Mouse (Mus musculus): ENCODE measurements around the gene Coro1b. TPM values are rescaled to one million over a fixed set of nuclear protein-coding genes. Genes with fewer than 3 reads are reported as not detected.

The Coro1b gene
- polyA plus RNA-seq, 1 experiment from 2014 or later, result 189 TPM

DNA sequence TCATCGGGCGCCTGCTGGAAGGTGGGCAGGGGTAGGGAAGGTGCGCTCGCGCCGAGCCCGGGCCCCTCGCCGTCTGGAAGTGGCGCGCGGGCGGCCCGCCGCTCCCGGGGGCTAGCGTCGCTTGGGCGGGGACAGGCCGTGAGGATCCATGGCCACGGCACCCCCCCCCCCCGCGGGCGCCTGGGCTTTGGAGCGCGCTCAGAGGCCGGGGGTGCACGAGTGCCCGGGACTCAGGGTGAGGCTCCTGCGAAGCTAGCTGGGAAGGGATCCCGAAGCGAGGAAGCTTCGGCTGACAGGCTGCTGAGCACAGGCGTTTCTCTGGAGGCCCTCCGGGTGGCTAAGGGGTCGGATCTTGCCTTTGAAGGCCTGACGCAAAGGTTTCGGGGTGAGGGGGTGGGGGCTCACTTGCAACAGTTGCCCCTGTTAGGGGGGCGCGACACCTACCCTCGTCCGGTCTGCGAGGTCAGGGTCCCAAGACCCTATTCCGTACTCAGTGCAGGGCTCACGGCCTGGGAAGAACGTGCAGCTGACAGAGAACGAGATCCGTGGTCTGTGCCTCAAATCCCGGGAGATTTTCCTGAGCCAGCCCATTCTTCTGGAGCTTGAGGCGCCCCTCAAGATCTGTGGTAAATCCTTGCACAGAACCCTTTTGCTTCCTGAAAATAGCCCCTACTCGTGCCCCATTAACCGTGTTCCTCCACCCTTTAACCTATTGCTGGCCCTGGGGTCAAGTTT is 44.0 kb downstream of the Coro1b start:
- Histone ChIP-seq H3K4me3 (ENCODE audit: low read depth, low read length) (peak overlapping the region; percentile 75), H3K27me3 (replicated peaks; ENCODE audit: control insufficient read depth, insufficient read depth, low read length) (no peaks in the 10 kb centered on the region), H3K27ac (ENCODE audit: low read depth) (peak overlapping the region; percentile 89), H3K4me1 (replicated peaks; ENCODE audit: control insufficient read depth, insufficient read depth, low read length) (peaks cover 23% of the 10 kb centered on the region), H3K4me2 (ENCODE audit: low read length) (peak overlapping the region; percentile 96), H3K9ac (ENCODE audit: low read length) (peak overlapping the region; percentile 94), H3K9me3 (ENCODE audit: control insufficient read depth, low read length) (no peaks in the 10 kb centered on the region), H3K36me3 (ENCODE audit: control insufficient read depth, insufficient read depth, low read length) (peaks cover 44% of the 10 kb centered on the region)
- WGBS, result under 1% methylated on average over 51 of the region's 52 CpGs
- ATAC-seq (replicated peaks; ENCODE audit: low FRiP score, low TSS enrichment, low read depth) (peak; percentile 2), DNase-seq (ENCODE audit: low spot score) (no peak)

- Histone ChIP-seq H3K27ac (ENCODE audit: low read depth) (peak overlapping the region; percentile 89; the same call in 1 of the 2 replicates), H3K4me3 (ENCODE audit: low read depth, low read length) (peak overlapping the region; percentile 75), H3K36me3 (ENCODE audit: control insufficient read depth, insufficient read depth, low read length) (peaks cover 47% of the 10 kb centered on the region), H3K4me2 (ENCODE audit: low read length) (peak overlapping the region; percentile 96), H3K27me3 (replicated peaks; ENCODE audit: control insufficient read depth, insufficient read depth, low read length) (no peaks in the 10 kb centered on the region), H3K4me1 (replicated peaks; ENCODE audit: control insufficient read depth, insufficient read depth, low read length) (peaks cover 23% of the 10 kb centered on the region), H3K9me3 (ENCODE audit: control insufficient read depth, low read length) (no peaks in the 10 kb centered on the region), H3K9ac (ENCODE audit: low read length) (peak overlapping the region; percentile 94)
- no peak for DNase-seq (ENCODE audit: low spot score)
- no peak for ATAC-seq (replicated peaks; ENCODE audit: low FRiP score, low TSS enrichment, low read depth)
- WGBS, result 44% methylated on average over 6 of the region's 6 CpGs
These were observed 44.7 kb downstream of the Coro1b start for GRCm38 (mm10) chr19:4193129-4193528.

GRCm38 (mm10) chr19:4194021-4194724 is 45.8 kb downstream of the Coro1b start:
- Histone ChIP-seq H3K9me3 (ENCODE audit: control insufficient read depth, low read length) (no peaks in the 10 kb centered on the region), H3K27me3 (replicated peaks; ENCODE audit: control insufficient read depth, insufficient read depth, low read length) (no peaks in the 10 kb centered on the region), H3K4me3 (ENCODE audit: low read depth, low read length) (no peak overlapping the region), H3K4me1 (replicated peaks; ENCODE audit: control insufficient read depth, insufficient read depth, low read length) (peaks cover 23% of the 10 kb centered on the region), H3K27ac (ENCODE audit: low read depth) (no peak overlapping the region), H3K36me3 (ENCODE audit: control insufficient read depth, insufficient read depth, low read length) (peaks cover 54% of the 10 kb centered on the region), H3K4me2 (ENCODE audit: low read length) (no peak overlapping the region), H3K9ac (ENCODE audit: low read length) (no peak overlapping the region)
- WGBS, result 85% methylated on average over 8 of the region's 8 CpGs
- DNase-seq (ENCODE audit: low spot score) (no peak), ATAC-seq (replicated peaks; ENCODE audit: low FRiP score, low TSS enrichment, low read depth) (no peak)

DNA sequence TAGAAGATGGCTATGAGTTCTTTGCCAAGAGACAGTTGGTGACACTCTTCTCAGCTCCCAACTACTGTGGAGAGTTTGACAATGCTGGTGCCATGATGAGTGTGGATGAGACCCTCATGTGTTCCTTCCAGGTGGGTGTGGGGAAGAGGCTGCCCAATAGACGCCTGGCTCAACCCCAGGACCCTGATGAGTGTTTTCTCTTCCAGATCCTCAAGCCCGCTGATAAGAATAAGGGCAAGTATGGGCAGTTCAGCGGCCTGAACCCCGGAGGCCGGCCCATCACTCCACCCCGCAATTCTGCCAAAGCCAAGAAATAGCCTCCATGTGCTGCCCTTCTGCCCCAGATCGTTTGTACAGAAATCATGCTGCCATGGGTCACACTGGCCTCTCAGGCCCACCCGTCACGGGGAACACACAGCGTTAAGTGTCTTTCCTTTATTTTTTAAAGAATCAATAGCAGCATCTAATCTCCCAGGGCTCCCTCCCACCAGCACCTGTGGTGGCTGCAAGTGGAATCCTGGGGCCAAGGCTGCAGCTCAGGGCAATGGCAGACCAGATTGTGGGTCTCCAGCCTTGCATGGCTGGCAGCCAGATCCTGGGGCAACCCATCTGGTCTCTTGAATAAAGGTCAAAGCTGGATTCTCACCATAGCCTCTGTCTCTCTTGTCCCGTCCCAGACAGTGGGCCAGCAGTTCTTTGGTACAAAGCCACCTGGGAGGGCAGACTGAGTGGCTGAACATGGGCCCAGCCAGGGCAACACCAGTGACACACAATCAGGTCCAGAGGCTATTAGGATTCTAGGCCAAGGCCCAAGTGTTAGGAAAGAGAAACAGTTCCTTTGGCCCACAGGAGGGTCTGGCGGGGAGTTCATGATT is 46.6 kb downstream of the Coro1b start:
- Histone ChIP-seq H3K4me3 (ENCODE audit: low read depth, low read length) (no peak overlapping the region), H3K4me1 (replicated peaks; ENCODE audit: control insufficient read depth, insufficient read depth, low read length) (peaks cover 24% of the 10 kb centered on the region), H3K27ac (ENCODE audit: low read depth) (no peak overlapping the region), H3K9me3 (ENCODE audit: control insufficient read depth, low read length) (no peaks in the 10 kb centered on the region), H3K9ac (ENCODE audit: low read length) (no peak overlapping the region), H3K27me3 (replicated peaks; ENCODE audit: control insufficient read depth, insufficient read depth, low read length) (no peaks in the 10 kb centered on the region), H3K4me2 (ENCODE audit: low read length) (no peak overlapping the region), H3K36me3 (ENCODE audit: control insufficient read depth, insufficient read depth, low read length) (peaks cover 62% of the 10 kb centered on the region)
- WGBS, result 80% methylated on average over 12 of the region's 12 CpGs
- no peak for ATAC-seq (replicated peaks; ENCODE audit: low FRiP score, low TSS enrichment, low read depth)
- no peak for DNase-seq (ENCODE audit: low spot score)

GRCm38 (mm10) chr19:4196048-4196447 is 47.6 kb downstream of the Coro1b start:
- Histone ChIP-seq H3K36me3 (ENCODE audit: control insufficient read depth, insufficient read depth, low read length) (peaks cover 66% of the 10 kb centered on the region), H3K9me3 (ENCODE audit: control insufficient read depth, low read length) (no peaks in the 10 kb centered on the region)

GRCm38 (mm10) chr19:4196548-4196947 is 48.1 kb downstream of the Coro1b start:
- H3K9ac ChIP-seq (ENCODE audit: low read length), result no peak overlapping the region
- ATAC-seq (replicated peaks; ENCODE audit: low FRiP score, low TSS enrichment, low read depth) (no peak), DNase-seq (ENCODE audit: low spot score) (no peak)
- no peaks in the 10 kb centered on the region for H3K9me3 ChIP-seq (ENCODE audit: control insufficient read depth, low read length)
- H3K27me3 ChIP-seq (replicated peaks; ENCODE audit: control insufficient read depth, insufficient read depth, low read length), result no peaks in the 10 kb centered on the region
- no peak overlapping the region for H3K4me2 ChIP-seq (ENCODE audit: low read length)
- no peak overlapping the region for H3K27ac ChIP-seq (ENCODE audit: low read depth)
- peaks cover 66% of the 10 kb centered on the region for H3K36me3 ChIP-seq (ENCODE audit: control insufficient read depth, insufficient read depth, low read length)
- peaks cover 29% of the 10 kb centered on the region for H3K4me1 ChIP-seq (replicated peaks; ENCODE audit: control insufficient read depth, insufficient read depth, low read length)
- no peak overlapping the region for H3K4me3 ChIP-seq (ENCODE audit: low read depth, low read length)
- WGBS, result 18% methylated on average over 5 of the region's 5 CpGs

More at GRCm38 (mm10) chr19:4196048-4196447, 47.6 kb downstream of the Coro1b start:
- DNase-seq (ENCODE audit: low spot score), result no peak
- H3K27ac ChIP-seq (ENCODE audit: low read depth), result no peak overlapping the region
- H3K27me3 ChIP-seq (replicated peaks; ENCODE audit: control insufficient read depth, insufficient read depth, low read length), result no peaks in the 10 kb centered on the region
- H3K4me3 ChIP-seq (ENCODE audit: low read depth, low read length), result no peak overlapping the region
- ATAC-seq (replicated peaks; ENCODE audit: low FRiP score, low TSS enrichment, low read depth), result no peak
- H3K4me1 ChIP-seq (replicated peaks; ENCODE audit: control insufficient read depth, insufficient read depth, low read length), result peaks cover 30% of the 10 kb centered on the region
- H3K9ac ChIP-seq (ENCODE audit: low read length), result no peak overlapping the region
- H3K4me2 ChIP-seq (ENCODE audit: low read length), result no peak overlapping the region
- 50% methylated on average over 2 of the region's 2 CpGs for WGBS

- H3K4me2 ChIP-seq (ENCODE audit: low read length), result no peak overlapping the region
- peaks cover 32% of the 10 kb centered on the region for H3K4me1 ChIP-seq (replicated peaks; ENCODE audit: control insufficient read depth, insufficient read depth, low read length)
- no peaks in the 10 kb centered on the region for H3K9me3 ChIP-seq (ENCODE audit: control insufficient read depth, low read length)
- no peak overlapping the region for H3K4me3 ChIP-seq (ENCODE audit: low read depth, low read length)
- H3K9ac ChIP-seq (ENCODE audit: low read length), result no peak overlapping the region
- no peak for ATAC-seq (replicated peaks; ENCODE audit: low FRiP score, low TSS enrichment, low read depth)
- WGBS, result 74% methylated on average over 3 of the region's 3 CpGs
- no peaks in the 10 kb centered on the region for H3K27me3 ChIP-seq (replicated peaks; ENCODE audit: control insufficient read depth, insufficient read depth, low read length)
- H3K36me3 ChIP-seq (ENCODE audit: control insufficient read depth, insufficient read depth, low read length), result peaks cover 66% of the 10 kb centered on the region
- no peak for DNase-seq (ENCODE audit: low spot score)
- no peak overlapping the region for H3K27ac ChIP-seq (ENCODE audit: low read depth)
These were observed 48.8 kb downstream of the Coro1b start for GRCm38 (mm10) chr19:4197180-4197579.

- DNase-seq (ENCODE audit: low spot score), result peak; percentile 94
- Histone ChIP-seq H3K4me1 (replicated peaks; ENCODE audit: control insufficient read depth, insufficient read depth, low read length) (peaks cover 21% of the 10 kb centered on the region), H3K36me3 (ENCODE audit: control insufficient read depth, insufficient read depth, low read length) (peaks cover 31% of the 10 kb centered on the region), H3K4me2 (ENCODE audit: low read length) (peak within 1 kb of the TSS; percentile 99), H3K9ac (ENCODE audit: low read length) (peak within 1 kb of the TSS; percentile 62), H3K27me3 (replicated peaks; ENCODE audit: control insufficient read depth, insufficient read depth, low read length) (no peaks in the 10 kb centered on the region), H3K9me3 (ENCODE audit: control insufficient read depth, low read length) (no peaks in the 10 kb centered on the region), H3K27ac (ENCODE audit: low read depth) (peak within 1 kb of the TSS; percentile 39; the same call in 1 of the 2 replicates), H3K4me3 (ENCODE audit: low read depth, low read length) (peak within 1 kb of the TSS; percentile 67)
- peak; percentile 87 for ATAC-seq (replicated peaks; ENCODE audit: low FRiP score, low TSS enrichment, low read depth)
- under 1% methylated on average over 34 of the region's 34 CpGs for WGBS
These were observed 53.0 kb downstream of the Coro1b start, which contains the start of gene Rad9a for GRCm38 (mm10) chr19:4201291-4201909. Gene Rad9a, minus strand, starts transcription at chr19:4201662.

Data from intestine, embryonic 14.5 days (tissue).